Mouse (Mus musculus) megakaryocyte, embryonic 14.5 days (primary cell): Measurements from ENCODE around the gene Zfp362.

Experiments
- FLI1 ChIP-seq: IDR thresholded peaks from 2 replicates; pipeline ENCODE4 v1.6.1; 2012; ENCODE audit warnings: low read length, inconsistent platforms, mixed read lengths
- GATA1 ChIP-seq: IDR thresholded peaks from 3 replicates; pipeline ENCODE4 v1.6.1; 2012; ENCODE audit warnings: mixed read lengths, low read length, inconsistent platforms, borderline replicate concordance

- TF ChIP-seq GATA1 (no peak), FLI1 (no peak)
Observed at GRCm38 (mm10) chr4:128773820-128774219, 32.0 kb downstream of the Zfp362 start.
